Mouse (Mus musculus): ENCODE results near the gene Wfdc1. TPM values are rescaled to one million over a fixed set of nuclear protein-coding genes. Genes with fewer than 3 reads are reported as not detected.

The Wfdc1 gene
- polyA plus RNA-seq (2017; shearing (Covaris generic)) = not detected

DNA sequence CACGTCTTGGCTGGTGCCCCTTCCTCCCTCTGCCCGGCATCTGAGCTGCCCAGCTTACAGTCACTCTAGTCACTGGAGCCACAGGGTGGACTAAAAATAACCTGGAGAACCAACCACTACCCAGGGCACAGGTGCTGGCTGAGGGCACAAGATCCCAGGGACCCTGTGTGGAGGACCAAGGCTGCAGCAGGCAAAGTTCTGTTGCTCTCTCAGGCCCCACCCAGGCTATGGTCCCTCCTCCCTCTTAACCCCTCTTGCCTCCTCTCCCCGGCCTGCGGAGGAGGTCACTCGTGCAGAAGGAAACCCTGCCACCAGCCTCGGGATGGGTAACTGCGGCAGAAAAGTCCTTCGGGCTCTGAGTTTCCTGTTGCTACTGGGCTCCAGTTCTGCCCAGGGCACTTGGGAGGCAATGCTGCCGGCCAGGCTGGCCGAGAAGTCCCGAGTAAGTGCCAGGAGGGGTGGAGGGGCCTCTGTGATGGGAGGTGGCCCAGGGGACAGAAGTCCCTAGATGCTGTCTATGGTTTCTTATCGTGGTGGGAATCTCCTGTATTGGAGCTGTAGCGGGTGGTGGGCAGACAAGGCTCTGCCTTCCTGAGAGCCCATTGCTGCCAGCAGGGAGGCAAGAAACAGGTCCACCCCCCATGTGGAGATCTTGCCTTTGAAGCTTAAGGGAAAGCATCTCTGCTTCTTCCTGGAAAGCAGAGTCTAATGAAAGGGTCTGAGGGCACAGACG is at the start of gene Wfdc1:
Gene Wfdc1, plus strand, starts transcription at position 147 of the 733 bp plus-strand sequence.

GRCm38 (mm10) chr8:119635378-119635777 is 30.8 kb upstream of the Wfdc1 start, which contains the start of gene Kcng4:
Gene Kcng4, minus strand, starts transcription at chr8:119635680.

GRCm38 (mm10) chr8:119699549-119700134 is 33.5 kb downstream of the Wfdc1 start, which contains the start of gene Atp2c2:
Gene Atp2c2, plus strand, starts transcription at chr8:119700009.

Other genes starting within 250 kb of the Wfdc1 start
- 7.0 TPM for gene Osgin1, start 232.2 kb upstream of the Wfdc1 start, polyA plus RNA-seq (2017; shearing (Covaris generic))
- gene Necab2, start 219.6 kb upstream of the Wfdc1 start, polyA plus RNA-seq (2017; shearing (Covaris generic)) = not detected
- not detected for gene Slc38a8, start 164.7 kb upstream of the Wfdc1 start, polyA plus RNA-seq (2017; shearing (Covaris generic))
- 65.0 TPM for gene Mbtps1, start 107.6 kb upstream of the Wfdc1 start, polyA plus RNA-seq (2017; shearing (Covaris generic))
- gene Hsdl1, start 91.2 kb upstream of the Wfdc1 start, polyA plus RNA-seq (2017; shearing (Covaris generic)) = 60.7 TPM
- not detected for gene Dnaaf1, start 91.1 kb upstream of the Wfdc1 start, polyA plus RNA-seq (2017; shearing (Covaris generic))
- 19.6 TPM for gene Taf1c, start 61.1 kb upstream of the Wfdc1 start, polyA plus RNA-seq (2017; shearing (Covaris generic))
- 0.26 TPM for gene Adad2, start 53.6 kb upstream of the Wfdc1 start, polyA plus RNA-seq (2017; shearing (Covaris generic))
- not detected for gene Kcng4, start 30.7 kb upstream of the Wfdc1 start, polyA plus RNA-seq (2017; shearing (Covaris generic))
- not detected for gene Atp2c2, start 33.6 kb downstream of the Wfdc1 start, polyA plus RNA-seq (2017; shearing (Covaris generic))
- gene Tldc1, start 112.1 kb downstream of the Wfdc1 start, polyA plus RNA-seq (2017; shearing (Covaris generic)) = 1.7 TPM
- gene Cotl1, start 174.2 kb downstream of the Wfdc1 start, polyA plus RNA-seq (2017; shearing (Covaris generic)) = 231 TPM
- gene Klhl36, start 195.9 kb downstream of the Wfdc1 start, polyA plus RNA-seq (2017; shearing (Covaris generic)) = 8.6 TPM
- gene Usp10, start 244.0 kb downstream of the Wfdc1 start, polyA plus RNA-seq (2017; shearing (Covaris generic)) = 106 TPM
- gene Gm20388, start 244.5 kb downstream of the Wfdc1 start, polyA plus RNA-seq (2017; shearing (Covaris generic)) = 2.2 TPM

Measured in effector memory CD4-positive, alpha-beta T cell, adult 7 months (primary cell).